Mouse (Mus musculus): ENCODE measurements around the gene Il10ra.

- TF ChIP-seq CTCF (IDR thresholded peaks at IDR 0.05; ENCODE audit: control insufficient read depth, insufficient read depth, low read length) (no peak), POLR2A (IDR thresholded peaks at IDR 0.05; ENCODE audit: borderline replicate concordance, control insufficient read depth, low read depth, low read length) (no peak)
Measured at GRCm38 (mm10) chr9:45294210-45295011, 25.5 kb upstream of the Il10ra start.
